Mouse (Mus musculus): ENCODE measurements at regions not wholly inside any gene's neighbourhood (a gene's known extent, or its start where the extent isn't known, plus 50 kb on each side); places are given as distances from the start of the nearest gene placed in this dataset.

- no peak for TF ChIP-seq CTCF (conservative IDR thresholded peaks at IDR 0.05; ENCODE audit: insufficient read depth, insufficient read length, low read depth, low read length)
- TF ChIP-seq POLR2A (IDR thresholded peaks at IDR 0.05; ENCODE audit: low read depth, low read length), result no peak
Observed at GRCm38 (mm10) chr1:128532632-128533031, 59.5 kb downstream of the Cxcr4 start.

Measured in kidney, adult 2 months (tissue).